Mouse (Mus musculus): ENCODE data around the gene Lgi1. TPM values are rescaled to one million over a fixed set of nuclear protein-coding genes. Genes with fewer than 3 reads are reported as not detected.

Gene Lgi1
- polyA plus RNA-seq, 1 experiment from 2014 or later, result 4.0 TPM

DNA sequence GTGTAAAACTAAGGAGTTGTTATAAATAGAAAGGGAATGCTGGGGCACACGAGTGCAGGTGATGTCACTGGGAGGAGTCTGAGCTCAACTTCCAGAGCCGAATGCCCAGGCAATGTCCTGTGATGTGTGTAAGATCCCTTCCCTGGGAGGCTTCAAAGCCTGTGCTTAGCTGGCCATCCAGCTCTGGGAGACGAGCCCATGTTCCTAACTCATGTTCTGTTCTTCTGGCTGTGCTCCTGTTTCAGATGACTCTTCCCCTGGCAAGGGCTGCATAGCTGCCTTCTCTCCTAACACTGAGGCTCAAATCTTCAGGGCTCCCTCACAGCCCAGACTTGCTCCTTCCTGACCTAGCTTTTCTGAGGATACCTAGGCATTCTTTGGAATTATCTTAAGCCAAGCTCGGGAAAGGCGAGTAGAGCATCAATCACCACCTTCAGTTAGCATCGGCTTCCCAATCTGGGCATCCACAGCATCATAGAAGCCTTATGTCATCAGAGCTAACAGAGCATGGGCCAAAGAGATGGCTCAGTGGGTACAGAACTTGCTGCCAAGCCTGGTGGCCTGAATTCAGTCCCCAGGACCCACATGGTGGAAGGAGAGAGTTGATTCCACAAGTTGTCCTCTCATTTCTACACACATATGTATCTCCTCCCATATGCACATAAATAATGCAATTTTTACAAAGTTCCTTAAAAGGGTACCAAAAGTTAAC is 52.4 kb downstream of the Lgi1 start:
- H3K9me3 ChIP-seq, result no peaks in the 10 kb centered on the region
- no peak overlapping the region for H3K4me3 ChIP-seq
- H3K9ac ChIP-seq, result no peak overlapping the region
- H3K4me2 ChIP-seq (replicated peaks), result no peak overlapping the region
- no peaks in the 10 kb centered on the region for H3K4me1 ChIP-seq
- WGBS, result 90% methylated on average over 6 of the region's 6 CpGs
- no peaks in the 10 kb centered on the region for H3K36me3 ChIP-seq
- no peak overlapping the region for H3K27ac ChIP-seq
- no peak for ATAC-seq (ENCODE audit: low FRiP score, low read depth)
- no peaks in the 10 kb centered on the region for H3K27me3 ChIP-seq (replicated peaks)

DNA sequence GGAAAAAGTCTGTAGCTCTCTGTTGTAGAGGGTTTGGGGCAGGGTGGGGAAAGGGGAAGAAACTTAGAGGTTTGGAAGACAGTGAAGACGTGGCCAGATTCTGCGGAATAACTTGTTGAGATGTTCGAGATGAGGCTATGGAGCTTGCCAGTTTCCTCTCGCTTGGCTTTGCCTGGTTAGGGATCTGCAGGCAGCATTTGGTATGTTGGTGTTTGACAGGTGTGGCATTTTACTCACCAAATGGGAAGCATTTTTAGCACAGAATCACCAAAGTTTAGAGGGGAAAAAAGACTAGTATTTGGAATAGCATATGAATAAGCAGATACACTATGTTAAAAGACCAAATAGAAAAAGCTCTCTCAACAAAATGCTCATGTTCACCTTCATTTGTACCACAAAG is 54.0 kb downstream of the Lgi1 start:
- ATAC-seq (ENCODE audit: low FRiP score, low read depth), result no peak
- no peak overlapping the region for H3K4me2 ChIP-seq (replicated peaks)
- WGBS, result 83% methylated on average over 4 of the region's 4 CpGs

DNA sequence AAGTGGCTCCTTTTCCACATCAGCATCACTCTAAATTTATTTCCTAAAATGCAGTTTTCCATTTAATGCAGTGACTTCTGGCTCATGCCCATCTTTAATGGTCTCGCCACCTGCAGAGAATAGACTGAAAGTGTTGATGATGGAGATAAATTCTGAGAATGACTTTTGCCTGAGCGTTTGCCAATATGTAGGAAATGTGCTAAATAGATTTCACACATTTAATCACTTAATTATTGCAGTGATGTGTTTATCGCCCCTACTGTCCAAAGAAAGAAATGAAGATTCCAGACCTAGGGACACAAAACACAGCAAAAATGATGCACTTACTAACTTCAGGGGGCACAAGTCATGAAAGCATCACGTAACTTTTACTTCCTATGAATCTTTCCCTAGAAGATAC is 54.8 kb downstream of the Lgi1 start:
- Histone ChIP-seq H3K4me2 (replicated peaks) (no peak overlapping the region), H3K4me3 (no peak overlapping the region), H3K4me1 (no peaks in the 10 kb centered on the region), H3K9me3 (no peaks in the 10 kb centered on the region), H3K36me3 (no peaks in the 10 kb centered on the region), H3K27ac (no peak overlapping the region), H3K27me3 (replicated peaks) (no peaks in the 10 kb centered on the region), H3K9ac (no peak overlapping the region)
- 89% methylated on average over 4 of the region's 4 CpGs for WGBS
- no peak for ATAC-seq (ENCODE audit: low FRiP score, low read depth)

More for the DNA sequence above, 54.0 kb downstream of the Lgi1 start:
- Histone ChIP-seq H3K9me3 (no peaks in the 10 kb centered on the region), H3K36me3 (no peaks in the 10 kb centered on the region), H3K4me1 (no peaks in the 10 kb centered on the region), H3K4me3 (no peak overlapping the region), H3K27ac (no peak overlapping the region), H3K27me3 (replicated peaks) (no peaks in the 10 kb centered on the region), H3K9ac (no peak overlapping the region)

DNA sequence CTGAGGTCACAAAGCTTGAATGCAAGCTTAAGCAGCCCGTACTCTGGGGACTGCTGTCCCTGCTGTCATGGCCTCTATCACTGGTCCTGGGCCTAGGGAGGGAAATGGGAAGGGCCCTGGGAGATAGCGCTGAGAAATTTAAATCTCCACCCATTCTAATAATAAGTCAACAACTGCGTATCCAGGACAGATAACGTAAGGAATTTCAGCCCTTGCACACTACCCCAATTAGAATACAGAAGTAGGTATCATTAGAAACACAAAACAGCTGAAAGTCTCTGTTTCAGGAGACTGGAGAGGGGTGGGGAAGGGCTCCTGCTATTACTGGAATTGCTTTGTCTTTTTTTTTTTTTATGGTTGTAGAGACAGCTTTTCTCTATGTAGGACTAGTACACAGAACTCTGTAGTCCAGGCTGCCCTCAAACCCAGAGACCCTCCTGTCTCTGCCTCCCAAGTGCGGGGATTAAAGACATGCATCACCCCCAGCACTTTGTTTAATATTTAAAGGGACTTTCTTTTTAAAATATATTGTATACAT is 56.4 kb downstream of the Lgi1 start:
- no peak for ATAC-seq (ENCODE audit: low FRiP score, low read depth)
- H3K4me2 ChIP-seq (replicated peaks), result no peak overlapping the region
- no peaks in the 10 kb centered on the region for H3K36me3 ChIP-seq
- H3K9me3 ChIP-seq, result no peaks in the 10 kb centered on the region
- H3K4me1 ChIP-seq, result no peaks in the 10 kb centered on the region
- no peak overlapping the region for H3K27ac ChIP-seq
- H3K4me3 ChIP-seq, result no peak overlapping the region
- H3K9ac ChIP-seq, result no peak overlapping the region
- no peaks in the 10 kb centered on the region for H3K27me3 ChIP-seq (replicated peaks)
- 77% methylated on average over 5 of the region's 5 CpGs for WGBS

DNA sequence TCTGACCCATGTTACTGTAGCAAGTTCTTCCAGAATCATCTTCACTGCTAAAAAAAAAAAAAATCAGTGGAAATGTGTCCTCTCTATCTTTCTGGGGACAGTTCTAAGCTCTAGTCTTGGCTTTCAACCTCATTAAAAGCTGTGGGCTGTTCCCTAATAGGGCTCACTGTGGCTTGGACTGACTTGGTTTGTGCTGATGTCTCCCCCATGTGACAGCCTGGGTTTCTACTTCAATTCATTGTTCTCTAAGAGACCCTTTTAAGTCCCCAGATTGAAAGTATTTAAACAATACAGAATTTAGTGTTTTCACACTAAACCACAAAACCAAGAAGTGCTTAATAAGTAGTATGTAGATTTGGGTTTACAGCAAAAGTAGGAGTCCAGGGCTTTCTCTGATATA is 59.4 kb downstream of the Lgi1 start:
- H3K27ac ChIP-seq, result no peak overlapping the region
- H3K4me1 ChIP-seq, result no peaks in the 10 kb centered on the region
- no peaks in the 10 kb centered on the region for H3K27me3 ChIP-seq (replicated peaks)
- no peak overlapping the region for H3K9ac ChIP-seq
- no peak overlapping the region for H3K4me2 ChIP-seq (replicated peaks)
- ATAC-seq (ENCODE audit: low FRiP score, low read depth), result no peak
- H3K9me3 ChIP-seq, result no peaks in the 10 kb centered on the region
- no peak overlapping the region for H3K4me3 ChIP-seq
- no peaks in the 10 kb centered on the region for H3K36me3 ChIP-seq

DNA sequence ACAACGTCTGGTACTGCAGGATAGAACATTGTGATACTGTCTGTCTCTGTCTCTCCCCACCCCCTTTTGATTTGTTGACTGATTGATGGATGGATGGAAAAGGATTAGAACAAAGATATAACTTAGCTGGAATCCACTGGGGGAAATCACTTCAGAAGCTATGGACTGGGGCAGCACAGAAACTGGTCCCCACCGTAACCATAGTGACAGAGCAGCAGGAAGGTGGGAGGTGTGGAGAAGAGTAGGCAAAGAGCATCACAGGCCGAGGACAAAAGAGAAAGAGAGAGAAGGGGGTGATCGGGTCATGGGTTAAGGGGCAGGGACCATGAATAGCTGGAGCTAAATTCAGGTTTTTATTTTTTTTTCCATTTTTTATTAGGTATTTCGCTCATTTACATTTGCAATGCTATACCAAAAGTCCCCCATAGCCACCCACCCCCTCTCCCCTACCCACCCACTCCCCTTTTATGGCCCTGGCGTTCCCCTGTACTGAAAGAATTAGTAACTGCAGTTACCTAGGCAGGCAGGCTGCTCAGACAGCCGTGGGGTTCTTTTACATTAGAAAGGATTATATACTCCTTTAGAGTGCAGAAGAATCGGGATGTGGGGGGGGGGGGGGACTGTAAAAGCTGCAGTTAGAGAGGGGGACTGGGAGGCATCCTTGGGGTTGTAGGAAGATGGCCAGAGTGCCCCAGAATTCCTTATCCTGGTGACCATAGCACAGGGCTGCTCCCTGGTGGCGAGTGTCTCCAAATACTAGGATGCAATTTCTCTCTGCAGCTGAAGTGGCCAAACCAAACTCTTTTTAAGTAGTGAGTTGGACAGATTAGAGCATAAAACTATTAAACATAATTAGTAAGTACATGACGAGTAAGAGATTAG is 60.1 kb downstream of the Lgi1 start:
- 18% methylated on average over 10 of the region's 10 CpGs for WGBS
- Histone ChIP-seq H3K9me3 (no peaks in the 10 kb centered on the region), H3K4me3 (no peak overlapping the region), H3K36me3 (no peaks in the 10 kb centered on the region), H3K9ac (no peak overlapping the region), H3K4me1 (no peaks in the 10 kb centered on the region), H3K27me3 (replicated peaks) (no peaks in the 10 kb centered on the region), H3K27ac (no peak overlapping the region), H3K4me2 (replicated peaks) (0 out of 2 replicates have a peak overlapping the region, but pooled peaks have one; percentile 22)
- peak; percentile 63 for ATAC-seq (ENCODE audit: low FRiP score, low read depth)

DNA sequence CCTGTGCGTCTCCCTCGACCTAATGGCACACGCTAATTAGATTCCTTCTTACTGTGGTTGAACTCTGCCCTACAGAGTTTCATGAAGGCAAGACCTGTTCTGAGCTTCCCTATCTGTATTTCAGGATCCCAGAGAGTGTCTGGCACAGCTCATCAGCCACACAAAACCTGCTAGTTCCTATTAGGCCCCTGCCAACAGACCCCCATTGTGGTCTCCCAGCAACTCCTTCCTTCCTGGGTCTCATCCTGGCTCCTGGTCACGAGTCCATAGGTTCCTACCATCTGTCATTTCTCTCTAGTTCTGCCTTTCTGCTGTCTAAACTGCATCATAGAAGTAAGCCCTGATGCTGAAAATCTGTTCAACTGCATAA is 60.7 kb downstream of the Lgi1 start:
- ATAC-seq (ENCODE audit: low FRiP score, low read depth), result no peak
- H3K27ac ChIP-seq, result no peak overlapping the region
- 54% methylated on average over 4 of the region's 4 CpGs for WGBS
- H3K4me3 ChIP-seq, result no peak overlapping the region
- H3K36me3 ChIP-seq, result no peaks in the 10 kb centered on the region
- no peak overlapping the region for H3K4me2 ChIP-seq (replicated peaks)
- no peaks in the 10 kb centered on the region for H3K9me3 ChIP-seq
- no peaks in the 10 kb centered on the region for H3K27me3 ChIP-seq (replicated peaks)
- H3K4me1 ChIP-seq, result no peaks in the 10 kb centered on the region
- H3K9ac ChIP-seq, result no peak overlapping the region

DNA sequence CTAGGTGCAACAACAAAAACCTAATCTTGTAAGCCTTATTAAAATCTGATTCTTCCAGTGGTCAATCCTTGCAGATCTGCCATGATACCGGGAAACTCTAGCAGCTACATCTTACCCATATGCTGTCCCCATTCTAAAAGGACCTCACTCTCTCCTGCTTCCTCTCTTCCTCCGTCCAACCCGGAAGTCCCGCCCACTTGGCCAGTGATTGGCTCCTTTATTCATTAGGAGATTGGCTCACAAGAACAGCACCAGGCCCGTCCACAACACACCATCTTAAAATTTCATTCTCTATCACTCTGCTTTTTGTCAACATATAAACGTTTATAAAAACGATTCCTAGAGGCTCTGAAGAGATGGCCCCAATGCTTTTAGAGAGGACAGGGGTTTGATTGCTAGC is 61.5 kb downstream of the Lgi1 start:
- Histone ChIP-seq H3K27me3 (replicated peaks) (no peaks in the 10 kb centered on the region), H3K27ac (no peak overlapping the region), H3K4me3 (no peak overlapping the region), H3K9me3 (no peaks in the 10 kb centered on the region), H3K36me3 (no peaks in the 10 kb centered on the region), H3K4me2 (replicated peaks) (no peak overlapping the region), H3K9ac (no peak overlapping the region), H3K4me1 (no peaks in the 10 kb centered on the region)
- 89% methylated on average over 7 of the region's 7 CpGs for WGBS
- no peak for ATAC-seq (ENCODE audit: low FRiP score, low read depth)

DNA sequence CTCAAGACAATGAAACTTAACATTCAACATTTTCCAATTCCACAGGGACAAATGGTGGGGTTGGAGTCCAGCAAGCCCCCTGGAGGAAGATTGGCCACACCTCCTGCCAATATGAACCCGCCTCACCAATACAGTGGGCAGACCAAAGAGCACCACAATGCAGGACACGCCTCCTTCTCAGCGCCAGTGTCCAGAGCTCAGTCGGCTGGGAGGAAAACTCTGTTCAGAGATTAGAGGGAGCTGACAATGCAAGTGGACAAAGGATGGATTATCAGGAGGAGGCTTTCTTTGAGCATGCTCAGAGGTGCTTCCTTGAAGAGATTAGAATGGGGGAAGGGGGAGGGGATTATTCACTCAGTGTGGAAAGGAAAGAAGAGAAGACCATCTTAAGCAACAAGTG is 62.7 kb downstream of the Lgi1 start:
- H3K36me3 ChIP-seq, result no peaks in the 10 kb centered on the region
- no peaks in the 10 kb centered on the region for H3K4me1 ChIP-seq
- H3K27ac ChIP-seq, result no peak overlapping the region
- H3K27me3 ChIP-seq (replicated peaks), result no peaks in the 10 kb centered on the region
- no peak for ATAC-seq (ENCODE audit: low FRiP score, low read depth)
- no peak overlapping the region for H3K9ac ChIP-seq
- WGBS, result 58% methylated on average over 4 of the region's 4 CpGs
- H3K4me2 ChIP-seq (replicated peaks), result no peak overlapping the region
- no peak overlapping the region for H3K4me3 ChIP-seq
- no peaks in the 10 kb centered on the region for H3K9me3 ChIP-seq

DNA sequence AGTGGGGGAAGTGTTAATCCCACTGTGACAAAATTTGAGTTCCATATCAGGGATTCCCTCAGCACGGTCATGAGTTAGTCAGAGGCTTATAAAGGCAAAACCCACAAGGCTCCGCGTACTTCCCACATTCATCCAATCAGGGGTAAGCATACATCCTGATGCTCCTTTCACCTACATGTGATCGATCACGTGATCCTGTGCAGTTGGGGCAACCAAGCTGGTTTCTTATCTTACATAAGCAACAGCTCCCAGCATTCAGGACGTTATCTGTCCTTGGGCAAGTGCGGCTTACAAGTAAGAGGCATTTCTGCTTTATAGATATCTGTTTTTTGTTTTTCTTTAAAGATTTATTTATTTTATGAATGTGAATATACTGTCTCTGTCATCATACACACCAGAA is 63.7 kb downstream of the Lgi1 start:
- Histone ChIP-seq H3K36me3 (no peaks in the 10 kb centered on the region), H3K4me3 (no peak overlapping the region), H3K9me3 (no peaks in the 10 kb centered on the region), H3K27me3 (replicated peaks) (no peaks in the 10 kb centered on the region), H3K4me2 (replicated peaks) (no peak overlapping the region), H3K27ac (no peak overlapping the region), H3K9ac (no peak overlapping the region), H3K4me1 (no peaks in the 10 kb centered on the region)
- WGBS, result 94% methylated on average over 7 of the region's 7 CpGs
- ATAC-seq (ENCODE audit: low FRiP score, low read depth), result no peak

DNA sequence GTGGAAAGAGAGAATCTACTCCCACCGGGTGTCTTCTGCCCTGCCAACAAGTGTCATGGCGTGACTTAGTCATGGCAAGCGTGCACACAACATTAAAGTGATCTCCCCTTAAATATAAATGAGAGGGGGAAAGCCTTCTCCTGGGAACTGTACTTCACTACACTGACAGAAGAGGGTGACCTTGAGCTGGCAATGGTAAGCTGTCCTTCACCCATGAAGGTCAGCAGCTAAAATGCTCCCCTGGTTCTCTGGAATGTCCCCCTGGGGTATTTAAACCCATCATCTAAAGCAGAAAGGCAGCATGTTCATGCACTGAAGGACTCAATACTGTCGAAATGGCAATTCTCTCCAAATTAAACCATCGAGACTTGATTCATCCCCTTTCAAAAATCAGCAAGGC is 64.9 kb downstream of the Lgi1 start:
- no peak for ATAC-seq (ENCODE audit: low FRiP score, low read depth)
- Histone ChIP-seq H3K4me1 (no peaks in the 10 kb centered on the region), H3K36me3 (no peaks in the 10 kb centered on the region), H3K4me2 (replicated peaks) (no peak overlapping the region), H3K27ac (no peak overlapping the region), H3K9me3 (no peaks in the 10 kb centered on the region), H3K4me3 (no peak overlapping the region), H3K27me3 (replicated peaks) (no peaks in the 10 kb centered on the region), H3K9ac (no peak overlapping the region)
- 76% methylated on average over 5 of the region's 5 CpGs for WGBS

DNA sequence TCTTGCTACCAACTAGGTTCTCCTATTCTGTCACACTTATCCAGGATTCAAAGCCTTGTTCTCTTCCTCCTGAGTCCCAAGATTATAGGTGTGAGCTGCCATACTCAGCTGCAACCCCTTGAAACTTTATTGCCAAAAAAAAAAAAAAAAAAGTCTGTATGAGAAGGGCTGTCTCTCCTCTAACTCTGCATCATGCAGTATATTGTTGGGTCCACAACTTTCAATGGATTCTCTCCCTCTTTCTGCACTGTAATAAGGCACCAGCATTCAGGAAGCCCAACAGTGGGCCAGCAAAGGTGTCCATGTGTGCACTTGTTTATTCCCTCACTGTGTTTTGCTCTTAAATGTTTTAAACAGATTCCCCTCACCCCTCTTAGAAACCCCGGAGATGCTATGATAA is 66.7 kb downstream of the Lgi1 start:
- H3K4me3 ChIP-seq, result no peak overlapping the region
- 67% methylated on average over 1 of the region's 1 CpGs for WGBS

More for the DNA sequence above, 66.7 kb downstream of the Lgi1 start:
- Histone ChIP-seq H3K27me3 (replicated peaks) (no peaks in the 10 kb centered on the region), H3K4me2 (replicated peaks) (no peak overlapping the region), H3K9ac (no peak overlapping the region), H3K9me3 (no peaks in the 10 kb centered on the region), H3K36me3 (no peaks in the 10 kb centered on the region), H3K27ac (no peak overlapping the region), H3K4me1 (no peaks in the 10 kb centered on the region)
- ATAC-seq (ENCODE audit: low FRiP score, low read depth), result no peak

Data from neural tube, embryonic 12.5 days (tissue).